Mouse (Mus musculus) gastrocnemius, postnatal 10 days (tissue): ENCODE data around the gene Ccl2. TPM values are rescaled to one million over a fixed set of nuclear protein-coding genes. Genes with fewer than 3 reads are reported as not detected.

Experiments
- DNase-seq: peaks from one replicate; pipeline ENCODE4 v3.0.0; 2021; ENCODE audit warnings: mixed read lengths
- total RNA-seq, 2 experiments: library from RNA; stranded (reverse); gene quantifications; 2 replicates each; pipeline ENCODE4 v1.2.3; 2021

Gene Ccl2
- total RNA-seq, 2 experiments from 2014 or later: 0.92 to 2.0 TPM

- no peak for DNase-seq
Observed at GRCm38 (mm10) chr11:82035857-82036256, 486 bp downstream of the Ccl2 start.

GRCm38 (mm10) chr11:82038535-82038934 lies 3.2 kb downstream of the Ccl2 start, which contains the start of gene Gm17268:
Gm17268 (minus strand) TSS chr11:82038562.
- DNase-seq: no peak

GRCm38 (mm10) chr11:82039132-82039660 lies 3.8 kb downstream of the Ccl2 start:
- DNase-seq: no peak

GRCm38 (mm10) chr11:82041671-82042080 lies 6.3 kb downstream of the Ccl2 start:
- DNase-seq: no peak

DNA sequence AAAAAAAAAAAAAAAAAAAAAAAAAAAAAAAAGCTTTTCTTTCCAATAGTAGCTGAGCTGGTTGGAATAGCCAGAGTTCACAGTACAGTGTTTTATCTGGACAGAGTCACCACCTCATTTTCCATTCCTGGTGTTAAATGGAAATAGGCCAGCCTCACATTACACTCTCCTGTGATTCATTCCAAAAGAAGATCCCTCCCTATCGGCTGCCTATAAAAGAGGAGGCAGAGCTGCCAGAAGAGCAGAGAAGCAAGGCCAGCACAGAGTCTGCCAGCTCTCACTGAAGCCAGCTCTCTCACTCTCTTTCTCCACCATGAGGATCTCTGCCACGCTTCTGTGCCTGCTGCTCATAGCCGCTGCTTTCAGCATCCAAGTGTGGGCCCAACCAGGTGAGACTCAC lies 10.1 kb downstream of the Ccl2 start, which contains the start of gene Ccl7:
Ccl7 (plus strand) TSS at position 242 of the 400 bp plus-strand sequence.
- DNase-seq: peak; percentile 25

GRCm38 (mm10) chr11:82047746-82048415 lies 12.5 kb downstream of the Ccl2 start:
- peak; percentile 45 for DNase-seq

- DNase-seq: no peak
Observed at GRCm38 (mm10) chr11:82053849-82054248, 18.5 kb downstream of the Ccl2 start.

GRCm38 (mm10) chr11:82057646-82058045 lies 22.3 kb downstream of the Ccl2 start, which contains the start of gene Ccl11:
Ccl11 (plus strand) TSS chr11:82057823.
- no peak for DNase-seq

GRCm38 (mm10) chr11:82062226-82062625 lies 26.9 kb downstream of the Ccl2 start:
- no peak for DNase-seq

DNA sequence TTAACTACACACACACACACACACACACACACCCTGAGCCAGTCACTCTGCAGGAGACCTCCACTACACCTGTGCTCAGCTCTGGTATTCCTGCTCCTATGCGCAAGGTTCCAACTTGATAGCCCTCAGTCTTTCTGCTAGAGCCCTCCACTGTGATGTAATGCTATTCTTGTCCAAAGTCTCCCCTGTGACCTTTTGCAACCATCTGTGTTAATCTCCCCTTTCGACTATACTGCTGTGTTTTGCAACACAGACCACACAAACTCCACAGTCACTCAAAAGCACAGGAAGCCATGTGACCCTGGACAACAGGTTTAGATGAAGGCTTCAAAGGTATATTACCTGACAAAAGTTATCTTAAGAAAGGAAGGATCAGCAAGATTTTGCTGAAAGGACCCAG lies 28.1 kb downstream of the Ccl2 start:
- no peak for DNase-seq

- no peak for DNase-seq
Observed at GRCm38 (mm10) chr11:82066953-82067571, 31.7 kb downstream of the Ccl2 start.

DNA sequence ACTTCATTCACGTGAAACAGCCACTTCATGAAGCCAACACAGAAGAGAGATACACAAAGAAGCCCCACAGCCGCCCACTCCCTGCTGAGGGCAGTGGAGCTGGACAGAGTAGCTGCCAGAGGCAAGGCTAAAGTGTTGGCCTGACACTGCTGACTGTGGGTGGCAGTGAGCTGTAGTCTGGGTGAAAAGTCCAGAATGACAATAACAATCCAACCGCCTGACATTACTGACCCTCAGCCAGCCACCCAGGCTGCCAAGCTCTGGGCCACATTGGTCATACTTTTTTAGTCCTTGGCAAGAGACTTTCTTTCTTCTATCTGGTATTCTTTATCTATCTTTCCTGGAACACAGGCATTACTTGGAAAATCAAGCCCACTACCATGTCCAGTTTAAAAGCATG lies 35.7 kb downstream of the Ccl2 start:
- DNase-seq: no peak

- DNase-seq: no peak
Observed at GRCm38 (mm10) chr11:82072374-82072773, 37.0 kb downstream of the Ccl2 start.

GRCm38 (mm10) chr11:82072984-82073383 lies 37.6 kb downstream of the Ccl2 start:
- no peak for DNase-seq

DNA sequence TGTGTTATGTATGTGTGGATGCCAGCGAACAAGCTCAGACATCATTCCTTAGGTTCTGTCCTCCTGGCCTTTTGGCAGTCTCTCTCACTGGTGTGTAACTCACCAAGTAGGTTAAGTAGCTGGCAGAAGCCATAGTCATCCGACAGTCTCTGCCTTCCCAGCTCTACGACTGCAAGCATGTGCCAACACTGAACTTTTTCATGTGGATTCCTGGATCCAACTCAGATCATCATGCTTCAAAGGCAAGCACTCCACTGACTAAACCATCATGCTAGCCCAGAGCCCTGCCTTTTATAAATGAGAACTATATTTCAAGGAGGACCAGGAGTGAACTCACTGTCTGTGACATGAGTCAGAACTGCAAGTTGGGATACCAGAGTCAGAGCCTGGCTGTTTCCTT lies 38.3 kb downstream of the Ccl2 start:
- no peak for DNase-seq

DNA sequence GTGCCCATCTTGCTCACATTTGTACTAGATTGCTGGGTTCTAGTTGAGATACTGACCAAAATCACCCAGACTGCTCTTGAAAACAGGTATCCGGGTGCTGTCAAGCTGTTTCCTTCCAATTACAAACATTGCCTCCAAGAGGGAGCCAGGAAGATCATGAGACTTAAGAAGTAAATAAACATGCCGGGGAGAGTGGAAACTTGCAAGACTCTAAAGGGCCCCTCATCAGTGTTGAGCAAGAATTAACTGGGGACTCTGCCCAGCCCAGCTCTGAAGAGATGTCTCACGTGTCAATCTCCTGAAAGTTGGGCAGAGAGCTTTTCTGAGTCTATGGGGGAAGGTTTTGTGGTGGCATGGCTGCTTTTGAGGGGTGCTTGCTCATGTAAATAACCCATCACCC lies 41.7 kb downstream of the Ccl2 start:
- DNase-seq: no peak

DNA sequence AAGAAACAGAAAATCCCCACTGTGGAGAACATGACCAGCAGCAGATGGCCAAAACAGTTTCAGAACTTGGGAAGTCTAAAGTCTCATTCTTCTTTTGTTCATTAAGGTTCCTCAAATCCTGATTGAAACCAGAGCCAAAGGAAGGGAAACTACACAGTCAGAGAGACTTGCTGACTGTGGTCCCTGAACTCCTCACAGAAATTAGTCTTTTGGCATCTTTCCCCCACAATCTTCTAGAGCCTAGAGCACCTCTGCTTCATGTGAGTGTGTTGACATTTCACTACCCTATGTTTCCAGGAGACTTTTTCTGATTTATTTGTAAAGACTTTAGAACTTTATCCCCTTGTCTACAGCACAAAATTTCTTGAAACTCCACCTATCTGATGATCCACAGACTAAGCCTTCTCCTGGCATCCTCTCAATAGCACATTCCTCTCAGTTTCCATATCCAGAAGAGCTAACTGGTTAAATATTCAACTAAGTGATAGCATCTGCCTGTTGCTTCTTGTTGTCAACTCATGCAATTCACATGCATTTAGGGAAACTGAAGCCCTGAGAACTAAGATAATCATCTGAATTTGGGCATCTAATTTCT lies 42.9 kb downstream of the Ccl2 start:
- DNase-seq: no peak

DNA sequence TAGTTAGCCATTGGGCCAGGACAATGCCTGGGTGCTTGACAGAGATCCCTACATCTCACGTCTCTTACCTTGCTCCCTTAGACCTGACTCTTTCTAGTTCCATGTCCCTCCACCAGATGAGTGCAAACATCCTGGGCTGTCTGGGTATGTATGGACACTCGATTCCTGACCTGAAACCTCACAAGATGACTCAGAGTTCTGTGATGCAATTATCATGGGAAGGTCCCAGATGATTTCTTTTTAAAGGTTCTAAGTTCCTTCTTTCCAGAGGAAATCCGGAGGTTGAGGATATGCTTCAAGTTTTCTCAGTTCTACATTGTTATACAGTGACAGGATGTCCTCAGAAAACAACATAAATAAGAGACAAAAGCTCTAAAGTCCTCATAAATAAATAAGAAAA lies 45.5 kb downstream of the Ccl2 start:
- DNase-seq: no peak

DNA sequence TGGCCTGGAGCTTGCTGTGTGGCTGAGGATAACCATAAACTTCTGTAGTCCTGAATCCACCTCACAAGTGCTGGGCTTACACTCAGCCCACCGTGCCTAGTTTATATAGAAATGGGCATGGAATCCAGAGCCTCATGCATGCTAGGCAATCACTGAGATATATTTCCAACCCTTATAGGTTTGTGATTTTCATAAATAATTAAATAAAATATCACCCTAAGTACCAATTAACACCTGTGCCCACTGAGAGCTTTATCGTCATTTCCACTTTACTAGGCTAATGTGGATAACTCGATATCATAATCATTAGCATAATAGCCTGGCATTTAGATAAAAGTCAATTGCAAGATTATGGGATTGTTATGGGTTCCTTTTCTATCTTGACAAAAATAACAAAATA lies 49.0 kb downstream of the Ccl2 start:
- no peak for DNase-seq
